Mouse (Mus musculus) brown adipose tissue, adult 24 weeks (tissue): ENCODE measurements at regions not wholly inside any gene's neighbourhood (a gene's known extent, or its start where the extent isn't known, plus 50 kb on each side); places are given as distances from the start of the nearest gene placed in this dataset.

Experiments
- H3K27ac ChIP-seq: fragments of 200-500 bp; replicated peaks from 2 replicates; pipeline ENCODE4 v1.5.1; 2012; ENCODE audit warnings: low read depth, mild to moderate bottlenecking, low read length
- H3K4me1 ChIP-seq: fragments of 200-500 bp; 2 replicates; pipeline ENCODE4 v1.6.1; 2012; ENCODE audit warnings: low read length, mixed read lengths; ENCODE audit not compliant: control insufficient read depth, insufficient read depth, insufficient read length
- H3K4me3 ChIP-seq: fragments of 200-500 bp; 2 replicates; pipeline ENCODE4 v1.5.1; 2012; ENCODE audit warnings: low read depth, mild to moderate bottlenecking, low read length, moderate library complexity; ENCODE audit not compliant: insufficient read depth

- H3K4me1 ChIP-seq = no peaks in the 10 kb centered on the region
- H3K27ac ChIP-seq = no peak overlapping the region
- peak overlapping the region; percentile 20; the same call in 1 of the 2 replicates for H3K4me3 ChIP-seq
These were observed 136.1 kb upstream of the Btg1 start for GRCm38 (mm10) chr10:96480453-96481324.

DNA sequence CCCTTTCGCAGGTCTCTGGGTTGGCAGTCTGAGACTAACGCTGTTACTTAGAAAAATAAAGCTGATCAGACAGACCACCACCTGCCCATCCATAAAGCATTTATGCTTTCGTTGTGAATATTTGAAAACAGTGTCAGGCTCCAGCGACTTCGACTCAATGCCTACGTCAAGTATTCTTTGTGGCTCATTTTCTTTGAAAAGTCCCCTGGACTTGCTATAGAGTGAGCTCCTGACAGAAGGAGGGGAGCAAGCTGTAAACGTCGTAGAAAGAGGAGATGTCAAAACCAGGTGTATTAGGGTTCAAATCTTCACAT is 135.5 kb upstream of the Btg1 start:
- H3K27ac ChIP-seq = no peak overlapping the region
- H3K4me3 ChIP-seq = no peak overlapping the region
- H3K4me1 ChIP-seq = no peaks in the 10 kb centered on the region

GRCm38 (mm10) chr10:96486724-96487123 is 130.1 kb upstream of the Btg1 start:
- H3K27ac ChIP-seq = no peak overlapping the region
- no peak overlapping the region for H3K4me3 ChIP-seq
- no peaks in the 10 kb centered on the region for H3K4me1 ChIP-seq

- peak overlapping the region; percentile 55 for H3K27ac ChIP-seq
- no peaks in the 10 kb centered on the region for H3K4me1 ChIP-seq
- H3K4me3 ChIP-seq = no peak overlapping the region
These were observed 123.1 kb upstream of the Btg1 start for GRCm38 (mm10) chr10:96493706-96494105.

DNA sequence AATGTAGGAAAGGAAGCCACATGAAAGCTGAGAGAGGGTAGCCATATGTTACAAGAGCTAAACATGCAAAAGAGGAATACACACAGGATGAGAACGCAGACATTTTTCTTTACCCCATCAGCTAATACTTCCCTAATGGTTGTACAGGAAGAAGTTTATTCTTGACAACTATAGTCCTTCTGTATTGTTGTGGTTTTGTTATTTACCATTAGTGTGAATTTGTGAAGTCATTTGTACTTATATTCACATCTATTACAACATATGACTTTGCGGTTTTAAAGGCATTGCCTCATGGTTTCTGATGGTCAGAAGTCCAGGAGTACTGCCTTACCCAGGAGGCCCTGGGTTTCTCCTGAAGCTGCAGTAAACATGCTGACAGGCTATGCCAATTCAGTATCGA is 120.1 kb upstream of the Btg1 start:
- Histone ChIP-seq H3K4me1 (no peaks in the 10 kb centered on the region), H3K4me3 (no peak overlapping the region), H3K27ac (no peak overlapping the region)

DNA sequence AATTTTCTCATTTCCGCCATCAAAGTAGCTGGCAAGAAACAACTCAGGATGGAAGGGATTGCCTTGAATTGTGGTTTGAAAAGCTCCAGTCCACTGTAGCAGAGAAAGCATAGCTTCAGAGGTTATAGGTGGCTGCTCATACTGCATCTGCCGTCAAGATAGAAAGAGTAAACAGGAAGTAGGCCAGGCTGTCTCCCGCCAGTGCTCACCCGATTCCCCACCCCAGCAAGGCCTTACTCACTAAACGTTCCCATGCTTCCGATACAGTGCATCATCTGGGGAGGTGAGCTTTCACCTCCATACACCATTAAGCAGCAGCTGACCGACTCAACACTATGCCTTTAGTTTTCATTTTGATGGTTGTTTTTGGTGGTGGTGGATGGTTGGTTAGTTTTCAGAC is 119.3 kb upstream of the Btg1 start:
- no peak overlapping the region for H3K27ac ChIP-seq
- H3K4me3 ChIP-seq = no peak overlapping the region
- H3K4me1 ChIP-seq = peaks cover 3% of the 10 kb centered on the region; the same call in 1 of the 2 replicates

DNA sequence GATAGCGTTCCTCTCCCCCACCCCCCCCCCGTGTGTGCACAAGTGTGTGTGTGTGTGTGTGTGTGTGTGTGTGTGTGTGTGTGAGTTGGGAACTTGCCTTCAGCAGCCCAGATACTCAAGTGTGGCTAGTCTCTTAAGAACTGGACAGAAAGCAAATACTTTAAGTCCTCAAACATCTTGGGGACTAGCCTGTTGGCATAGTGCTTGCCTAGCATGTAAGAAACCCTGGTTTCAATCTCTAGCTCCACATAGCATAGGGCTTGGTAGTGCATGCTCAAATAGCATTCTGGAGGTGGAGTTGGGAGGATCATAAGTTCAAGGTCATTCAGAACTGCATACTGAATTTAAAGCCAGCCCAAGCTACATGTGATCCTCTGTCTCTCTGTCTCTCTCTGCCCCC is 117.5 kb upstream of the Btg1 start:
- H3K4me3 ChIP-seq = no peak overlapping the region
- H3K27ac ChIP-seq = no peak overlapping the region
- peaks cover 6% of the 10 kb centered on the region; the same call in 1 of the 2 replicates for H3K4me1 ChIP-seq

- Histone ChIP-seq H3K4me1 (peaks cover 6% of the 10 kb centered on the region; the same call in 1 of the 2 replicates), H3K27ac (peak overlapping the region; percentile 75), H3K4me3 (no peak overlapping the region)
These were observed 114.6 kb upstream of the Btg1 start for GRCm38 (mm10) chr10:96502090-96502728.

DNA sequence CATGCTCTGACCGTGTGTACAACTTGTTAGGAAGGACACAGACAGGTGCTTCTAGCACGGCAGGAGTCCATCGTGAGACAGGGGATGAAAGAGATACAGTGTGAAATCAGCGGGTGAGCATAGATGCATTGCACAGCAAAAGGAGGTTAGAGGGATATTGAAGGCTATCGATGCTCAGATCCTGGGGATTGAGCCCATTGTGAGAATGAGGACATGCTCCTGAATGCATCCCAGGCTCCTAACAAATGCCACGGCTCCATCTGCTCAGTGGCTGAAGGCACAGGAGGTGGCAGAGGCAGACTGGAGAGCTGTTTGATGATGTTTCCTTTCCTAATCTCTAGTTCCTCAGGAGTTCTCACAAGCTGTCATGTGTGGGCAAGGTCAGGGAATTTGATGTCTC is 114.1 kb upstream of the Btg1 start:
- no peak overlapping the region for H3K4me3 ChIP-seq
- H3K4me1 ChIP-seq = peaks cover 6% of the 10 kb centered on the region; the same call in 1 of the 2 replicates
- peak overlapping the region; percentile 62 for H3K27ac ChIP-seq

- no peak overlapping the region for H3K4me3 ChIP-seq
- H3K27ac ChIP-seq = no peak overlapping the region
- H3K4me1 ChIP-seq = peaks cover 6% of the 10 kb centered on the region; the same call in 1 of the 2 replicates
These were observed 112.5 kb upstream of the Btg1 start for GRCm38 (mm10) chr10:96504340-96504739.

GRCm38 (mm10) chr10:96515164-96515922 is 101.5 kb upstream of the Btg1 start:
- H3K4me1 ChIP-seq = no peaks in the 10 kb centered on the region
- no peak overlapping the region for H3K4me3 ChIP-seq
- H3K27ac ChIP-seq = no peak overlapping the region

GRCm38 (mm10) chr10:96515923-96516258 is 100.9 kb upstream of the Btg1 start:
- Histone ChIP-seq H3K27ac (no peak overlapping the region), H3K4me3 (no peak overlapping the region), H3K4me1 (no peaks in the 10 kb centered on the region)

DNA sequence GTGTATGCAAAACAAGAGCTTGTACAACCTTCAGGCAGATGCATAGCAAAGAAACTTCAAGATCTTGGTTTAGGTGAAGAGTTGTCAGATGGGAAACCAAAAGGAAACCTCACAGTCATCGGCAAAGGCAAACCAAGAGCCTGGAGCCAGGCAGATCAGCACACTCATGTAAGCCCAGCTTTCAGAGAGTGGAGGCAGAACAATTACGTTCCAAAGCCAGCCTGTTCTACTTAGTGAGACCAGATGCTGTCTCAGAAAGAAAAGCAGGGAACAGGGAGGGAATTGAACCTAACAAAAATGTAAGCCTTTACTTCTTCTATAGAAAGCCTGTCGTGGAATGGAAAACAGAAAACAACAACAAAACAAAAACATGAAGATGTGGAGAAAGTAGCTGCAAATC is 97.4 kb upstream of the Btg1 start:
- Histone ChIP-seq H3K27ac (no peak overlapping the region), H3K4me3 (no peak overlapping the region), H3K4me1 (no peaks in the 10 kb centered on the region)

DNA sequence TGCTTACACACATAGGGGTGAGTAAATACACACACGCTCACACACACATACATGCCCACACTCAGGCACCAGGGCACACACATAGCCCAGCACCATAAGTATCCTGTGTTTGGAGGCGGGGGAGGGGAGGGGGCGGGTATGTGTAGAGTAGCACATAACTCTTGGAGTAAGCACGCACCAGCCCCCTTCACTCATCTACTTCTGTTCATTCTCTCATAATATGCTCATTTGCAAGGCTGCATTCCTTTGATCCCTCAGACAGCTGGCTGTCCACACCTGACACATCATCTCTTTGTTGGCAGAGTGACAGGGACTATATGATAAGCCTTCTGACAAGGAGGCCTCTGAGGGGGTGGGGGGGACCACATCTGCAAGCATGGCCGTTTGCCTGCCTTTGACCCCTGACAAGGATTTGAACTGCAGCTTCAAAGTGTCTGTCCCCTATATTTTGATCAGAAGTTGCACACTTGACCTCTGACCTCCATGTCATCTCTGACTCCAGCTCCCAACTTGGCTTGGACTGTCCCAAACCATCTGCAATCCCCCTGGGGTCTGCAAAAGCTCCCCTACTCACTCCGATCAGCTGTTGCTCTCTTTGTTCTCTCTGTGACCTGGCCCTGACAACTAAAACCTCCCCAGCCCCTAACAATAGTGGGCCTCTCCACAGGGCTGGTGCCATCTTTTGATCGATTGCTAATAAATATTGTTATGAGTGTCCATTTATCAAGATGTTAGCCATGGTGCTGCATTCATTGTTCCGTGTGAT is 95.6 kb upstream of the Btg1 start:
- no peak overlapping the region for H3K27ac ChIP-seq
- no peaks in the 10 kb centered on the region for H3K4me1 ChIP-seq
- H3K4me3 ChIP-seq = no peak overlapping the region
